Mouse (Mus musculus) G1E-ER4 (cell line): ENCODE data around the gene Dctn3. TPM values are rescaled to one million over a fixed set of nuclear protein-coding genes. Genes with fewer than 3 reads are reported as not detected.

Source experiments
- GATA1 ChIP-seq: IDR thresholded peaks from one replicate; pipeline ENCODE4 v1.8.0; 2012; ENCODE audit warnings: low read length, inconsistent platforms
- polyA plus RNA-seq: library from polyadenylated mRNA; stranded (reverse); fragments of >175 nt; gene quantifications from 2 replicates; pipeline ENCODE4 v1.2.3, GENCODE M21; 2012

Gene Dctn3
- polyA plus RNA-seq: 154 and 221 TPM in 2 replicates

- TF ChIP-seq GATA1: no peak
Measured at GRCm38 (mm10) chr4:41722918-41723351, at the start of gene Dctn3. Gene Dctn3 (minus strand): TSS chr4:41723170.

- TF ChIP-seq GATA1: no peak
Measured at GRCm38 (mm10) chr4:41762099-41762687, 39.2 kb upstream of the Dctn3 start.

- no peak for TF ChIP-seq GATA1
Measured at GRCm38 (mm10) chr4:41761680-41762079, 38.7 kb upstream of the Dctn3 start.

GRCm38 (mm10) chr4:41760911-41761310 lies 37.9 kb upstream of the Dctn3 start:
- no peak for TF ChIP-seq GATA1

- TF ChIP-seq GATA1: no peak
Measured at GRCm38 (mm10) chr4:41760288-41760721, 37.3 kb upstream of the Dctn3 start.

GRCm38 (mm10) chr4:41759656-41760287 lies 36.8 kb upstream of the Dctn3 start:
- TF ChIP-seq GATA1: no peak

- TF ChIP-seq GATA1: no peak
Measured at GRCm38 (mm10) chr4:41759206-41759605, 36.2 kb upstream of the Dctn3 start.

GRCm38 (mm10) chr4:41758701-41759100 lies 35.7 kb upstream of the Dctn3 start:
- no peak for TF ChIP-seq GATA1

GRCm38 (mm10) chr4:41758021-41758420 lies 35.1 kb upstream of the Dctn3 start:
- TF ChIP-seq GATA1: no peak

GRCm38 (mm10) chr4:41757321-41757720 lies 34.4 kb upstream of the Dctn3 start:
- TF ChIP-seq GATA1: no peak

- no peak for TF ChIP-seq GATA1
Measured at GRCm38 (mm10) chr4:41756440-41756839, 33.5 kb upstream of the Dctn3 start.

- TF ChIP-seq GATA1: no peak
Measured at GRCm38 (mm10) chr4:41755338-41756305, 32.7 kb upstream of the Dctn3 start, which contains the start of gene Sigmar1. Gene Sigmar1 (minus strand): TSS chr4:41756157.

GRCm38 (mm10) chr4:41754797-41755337 lies 31.9 kb upstream of the Dctn3 start, which contains the start of gene Galt:
Gene Galt (plus strand): TSS chr4:41755228.
- TF ChIP-seq GATA1: no peak

- no peak for TF ChIP-seq GATA1
Measured at GRCm38 (mm10) chr4:41745021-41745420, 22.1 kb upstream of the Dctn3 start.

- no peak for TF ChIP-seq GATA1
Measured at GRCm38 (mm10) chr4:41744131-41744530, 21.2 kb upstream of the Dctn3 start.

- TF ChIP-seq GATA1: no peak
Measured at GRCm38 (mm10) chr4:41741158-41741560, 18.2 kb upstream of the Dctn3 start.
